Mouse (Mus musculus) hindbrain, embryonic 15.5 days (tissue): ENCODE results near the gene Il12a. TPM values are rescaled to one million over a fixed set of nuclear protein-coding genes. Genes with fewer than 3 reads are reported as not detected.
A peak's percentile ranks its signal among the peaks of the same experiment; 100 is the strongest.

Experiments used
- ATAC-seq: fragments of 200-750 bp; cut with Nextera tagmentation; 2 replicates; pipeline ENCODE4 v1.8.0; 2017; ENCODE audit warnings: low read depth, moderate number of reproducible peaks, moderate TSS enrichment; ENCODE audit not compliant: low FRiP score
- H3K27ac ChIP-seq: fragments of 300-500 bp; sonication (generic); replicated peaks from 2 replicates; pipeline ENCODE4 v1.5.1; 2015; ENCODE audit warnings: mild to moderate bottlenecking, inconsistent platforms
- H3K27me3 ChIP-seq: fragments of 300-500 bp; sonication (generic); 2 replicates; pipeline ENCODE4 v1.6.1; 2015; ENCODE audit warnings: control low read depth, inconsistent platforms
- H3K36me3 ChIP-seq: fragments of 300-500 bp; sonication (generic); 2 replicates; pipeline ENCODE4 v1.6.1; 2015; ENCODE audit warnings: control low read depth, inconsistent platforms
- H3K4me1 ChIP-seq: fragments of 300-500 bp; sonication (generic); replicated peaks from 2 replicates; pipeline ENCODE4 v1.6.1; 2015; ENCODE audit warnings: control low read depth, inconsistent platforms
- H3K4me2 ChIP-seq: fragments of 300-500 bp; sonication (generic); 2 replicates; pipeline ENCODE4 v1.6.1; 2015; ENCODE audit warnings: moderate library complexity, mild to moderate bottlenecking, inconsistent platforms
- H3K4me3 ChIP-seq: fragments of 300-500 bp; sonication (generic); 2 replicates; pipeline ENCODE4 v1.5.1; 2015; ENCODE audit warnings: mild to moderate bottlenecking, inconsistent platforms
- H3K9ac ChIP-seq: fragments of 300-500 bp; sonication (generic); 2 replicates; pipeline ENCODE4 v1.6.1; 2015; ENCODE audit warnings: inconsistent platforms
- H3K9me3 ChIP-seq: fragments of 300-500 bp; sonication (generic); 2 replicates; pipeline ENCODE4 v1.6.1; 2016; ENCODE audit warnings: control low read depth, inconsistent platforms
- WGBS: fragments of 180-500 bp; shearing (Covaris S2); methylation state at CpG from one replicate; pipeline ENCODE4 v1.1.7; 2015; 5-methylcytosine and 5-hydroxymethylcytosine counted together
- polyA plus RNA-seq: library from polyadenylated mRNA; unstranded; fragments of >200 nt; fragmentation: Nextera tagmentation; extraction: Ambion mirVana; gene quantifications from 2 replicates; pipeline ENCODE4 v1.2.1, GENCODE M21; 2015

Gene Il12a
- polyA plus RNA-seq, 1 experiment from 2014 or later: 0.22 TPM

- H3K9me3 ChIP-seq: no peaks in the 10 kb centered on the region
- WGBS: 87% methylated on average over 28 of the region's 28 CpGs
- no peaks in the 10 kb centered on the region for H3K27me3 ChIP-seq
- no peak overlapping the region for H3K9ac ChIP-seq
- no peak overlapping the region for H3K27ac ChIP-seq
- no peak overlapping the region for H3K4me2 ChIP-seq
- ATAC-seq: no peak
- no peak overlapping the region for H3K4me3 ChIP-seq
- H3K4me1 ChIP-seq: peaks cover 18% of the 10 kb centered on the region
- no peaks in the 10 kb centered on the region for H3K36me3 ChIP-seq
Observed at GRCm38 (mm10) chr3:68691100-68691778, 795 bp downstream of the Il12a start.

- Histone ChIP-seq H3K27me3 (no peaks in the 10 kb centered on the region), H3K27ac (no peak overlapping the region), H3K4me3 (no peak overlapping the region), H3K9ac (no peak overlapping the region), H3K4me2 (no peak overlapping the region), H3K4me1 (peaks cover 18% of the 10 kb centered on the region), H3K36me3 (no peaks in the 10 kb centered on the region), H3K9me3 (no peaks in the 10 kb centered on the region)
- ATAC-seq: no peak
- WGBS: 82% methylated on average over 7 of the region's 7 CpGs
Observed at GRCm38 (mm10) chr3:68691938-68692599, 1.6 kb downstream of the Il12a start.

GRCm38 (mm10) chr3:68692600-68693225, 2.3 kb downstream of the Il12a start:
- no peak for ATAC-seq
- H3K9me3 ChIP-seq: no peaks in the 10 kb centered on the region
- H3K4me1 ChIP-seq: peaks cover 14% of the 10 kb centered on the region
- H3K4me3 ChIP-seq: no peak overlapping the region
- H3K36me3 ChIP-seq: no peaks in the 10 kb centered on the region
- H3K27me3 ChIP-seq: no peaks in the 10 kb centered on the region
- H3K27ac ChIP-seq: no peak overlapping the region
- no peak overlapping the region for H3K9ac ChIP-seq
- no peak overlapping the region for H3K4me2 ChIP-seq
- 58% methylated on average over 11 of the region's 11 CpGs for WGBS

GRCm38 (mm10) chr3:68693441-68694048, 3.1 kb downstream of the Il12a start:
- Histone ChIP-seq H3K9me3 (no peaks in the 10 kb centered on the region), H3K36me3 (no peaks in the 10 kb centered on the region), H3K27me3 (no peaks in the 10 kb centered on the region), H3K4me3 (no peak overlapping the region), H3K4me1 (peaks cover 14% of the 10 kb centered on the region), H3K27ac (no peak overlapping the region), H3K4me2 (no peak overlapping the region), H3K9ac (no peak overlapping the region)
- WGBS: 31% methylated on average over 11 of the region's 11 CpGs
- ATAC-seq: peak; percentile 74; the same call in 1 of the 2 replicates

- H3K4me1 ChIP-seq: peaks cover 14% of the 10 kb centered on the region
- no peak overlapping the region for H3K4me2 ChIP-seq
- no peaks in the 10 kb centered on the region for H3K27me3 ChIP-seq
- H3K4me3 ChIP-seq: no peak overlapping the region
- H3K27ac ChIP-seq: no peak overlapping the region
- ATAC-seq: no peak
- 97% methylated on average over 5 of the region's 5 CpGs for WGBS
- no peaks in the 10 kb centered on the region for H3K9me3 ChIP-seq
- no peak overlapping the region for H3K9ac ChIP-seq
- H3K36me3 ChIP-seq: no peaks in the 10 kb centered on the region
Observed at GRCm38 (mm10) chr3:68695321-68695720, 4.9 kb downstream of the Il12a start.

GRCm38 (mm10) chr3:68696495-68697200, 6.2 kb downstream of the Il12a start:
- Histone ChIP-seq H3K27ac (no peak overlapping the region), H3K9ac (no peak overlapping the region), H3K9me3 (no peaks in the 10 kb centered on the region), H3K36me3 (no peaks in the 10 kb centered on the region), H3K4me1 (peaks cover 14% of the 10 kb centered on the region), H3K4me2 (no peak overlapping the region), H3K4me3 (no peak overlapping the region), H3K27me3 (no peaks in the 10 kb centered on the region)
- ATAC-seq: no peak
- 88% methylated on average over 3 of the region's 3 CpGs for WGBS

- Histone ChIP-seq H3K4me1 (no peaks in the 10 kb centered on the region), H3K36me3 (no peaks in the 10 kb centered on the region), H3K27me3 (no peaks in the 10 kb centered on the region), H3K9me3 (no peaks in the 10 kb centered on the region), H3K9ac (no peak overlapping the region), H3K4me2 (no peak overlapping the region), H3K27ac (no peak overlapping the region), H3K4me3 (no peak overlapping the region)
- ATAC-seq: no peak
- 94% methylated on average over 3 of the region's 3 CpGs for WGBS
Observed at GRCm38 (mm10) chr3:68698601-68699000, 8.2 kb downstream of the Il12a start.

GRCm38 (mm10) chr3:68700091-68700490, 9.6 kb downstream of the Il12a start:
- H3K9ac ChIP-seq: no peak overlapping the region
- H3K36me3 ChIP-seq: no peaks in the 10 kb centered on the region
- WGBS: 83% methylated on average over 4 of the region's 4 CpGs
- ATAC-seq: no peak
- H3K9me3 ChIP-seq: no peaks in the 10 kb centered on the region
- no peak overlapping the region for H3K27ac ChIP-seq
- no peak overlapping the region for H3K4me2 ChIP-seq
- H3K4me1 ChIP-seq: no peaks in the 10 kb centered on the region
- H3K27me3 ChIP-seq: no peaks in the 10 kb centered on the region
- H3K4me3 ChIP-seq: no peak overlapping the region

- Histone ChIP-seq H3K4me1 (no peaks in the 10 kb centered on the region), H3K4me3 (no peak overlapping the region), H3K4me2 (no peak overlapping the region), H3K27me3 (no peaks in the 10 kb centered on the region), H3K36me3 (no peaks in the 10 kb centered on the region), H3K27ac (no peak overlapping the region), H3K9ac (no peak overlapping the region), H3K9me3 (no peaks in the 10 kb centered on the region)
- 89% methylated on average over 10 of the region's 10 CpGs for WGBS
- no peak for ATAC-seq
Observed at GRCm38 (mm10) chr3:68706307-68706706, 15.9 kb downstream of the Il12a start.

- Histone ChIP-seq H3K9me3 (no peaks in the 10 kb centered on the region), H3K4me3 (no peak overlapping the region), H3K27ac (no peak overlapping the region), H3K36me3 (no peaks in the 10 kb centered on the region), H3K27me3 (no peaks in the 10 kb centered on the region), H3K9ac (no peak overlapping the region), H3K4me1 (no peaks in the 10 kb centered on the region), H3K4me2 (no peak overlapping the region)
- WGBS: 41% methylated on average over 8 of the region's 8 CpGs
- ATAC-seq: no peak
Observed at GRCm38 (mm10) chr3:68708230-68708629, 17.8 kb downstream of the Il12a start.

GRCm38 (mm10) chr3:68709198-68709797, 18.9 kb downstream of the Il12a start:
- WGBS: 60% methylated on average over 9 of the region's 9 CpGs
- no peak; the same call in 1 of the 2 replicates for ATAC-seq
- H3K36me3 ChIP-seq: no peaks in the 10 kb centered on the region
- no peaks in the 10 kb centered on the region for H3K4me1 ChIP-seq
- H3K4me3 ChIP-seq: no peak overlapping the region
- no peak overlapping the region for H3K27ac ChIP-seq
- no peak overlapping the region for H3K4me2 ChIP-seq
- H3K9ac ChIP-seq: no peak overlapping the region
- no peaks in the 10 kb centered on the region for H3K9me3 ChIP-seq
- H3K27me3 ChIP-seq: no peaks in the 10 kb centered on the region
